Mouse (Mus musculus) liver, embryonic 11.5 days (tissue): ENCODE results near the gene Golga5. TPM values are rescaled to one million over a fixed set of nuclear protein-coding genes. Genes with fewer than 3 reads are reported as not detected.

Source experiments
- ATAC-seq: fragments of 200-750 bp; cut with Nextera tagmentation; replicated peaks from 2 replicates; pipeline ENCODE4 v1.8.0; 2017; ENCODE audit warnings: moderate number of reproducible peaks, mild to moderate bottlenecking, moderate TSS enrichment, moderate library complexity; ENCODE audit not compliant: low FRiP score
- DNase-seq: peaks from one replicate; pipeline ENCODE4 v3.0.0-alpha.2; 2017; ENCODE audit warnings: low spot score
- H3K27ac ChIP-seq: fragments of 300-500 bp; sonication (generic); 2 replicates; pipeline ENCODE4 v1.5.1; 2014; ENCODE audit warnings: mild to moderate bottlenecking, low read depth, low read length, control low read depth
- H3K27me3 ChIP-seq: fragments of 300-500 bp; sonication (generic); replicated peaks from 2 replicates; pipeline ENCODE4 v1.6.1; 2014; ENCODE audit warnings: low read length, mixed read lengths; ENCODE audit not compliant: control insufficient read depth, insufficient read depth
- H3K36me3 ChIP-seq: fragments of 300-500 bp; sonication (generic); 2 replicates; pipeline ENCODE4 v1.6.1; 2014; ENCODE audit warnings: mild to moderate bottlenecking, low read length, moderate library complexity, mixed read lengths; ENCODE audit not compliant: control insufficient read depth, insufficient read depth
- H3K4me1 ChIP-seq: fragments of 300-500 bp; sonication (generic); replicated peaks from 2 replicates; pipeline ENCODE4 v1.6.1; 2014; ENCODE audit warnings: low read length, mixed read lengths; ENCODE audit not compliant: control insufficient read depth, insufficient read depth
- H3K4me2 ChIP-seq: fragments of 300-500 bp; sonication (generic); 2 replicates; pipeline ENCODE4 v1.6.1; 2014; ENCODE audit warnings: mild to moderate bottlenecking, control low read depth, moderate library complexity
- H3K4me3 ChIP-seq: fragments of 300-500 bp; sonication (generic); 2 replicates; pipeline ENCODE4 v1.5.1; 2014; ENCODE audit warnings: low read depth, low read length, control low read depth
- H3K9ac ChIP-seq: fragments of 300-500 bp; sonication (generic); 2 replicates; pipeline ENCODE4 v1.6.1; 2014; ENCODE audit warnings: low read depth, low read length, control low read depth
- H3K9me3 ChIP-seq: fragments of 300-500 bp; sonication (generic); 2 replicates; pipeline ENCODE4 v1.6.1; 2016; ENCODE audit warnings: low read length, inconsistent platforms, mixed read lengths; ENCODE audit not compliant: control insufficient read depth
- WGBS: fragments of 180-500 bp; shearing (Covaris S2); extraction: QIAGEN DNeasy Blood & Tissue Kit; methylation state at CpG from one replicate; pipeline ENCODE4 v1.1.7; 2014; 5-methylcytosine and 5-hydroxymethylcytosine counted together
- polyA plus RNA-seq: library from polyadenylated mRNA; unstranded; fragments of >200 nt; fragmentation: Nextera tagmentation; extraction: Ambion mirVana; gene quantifications from 2 replicates; pipeline ENCODE4 v1.2.1, GENCODE M21; 2014

The Golga5 gene
- polyA plus RNA-seq, 1 experiment from 2014 or later: 27.5 TPM

DNA sequence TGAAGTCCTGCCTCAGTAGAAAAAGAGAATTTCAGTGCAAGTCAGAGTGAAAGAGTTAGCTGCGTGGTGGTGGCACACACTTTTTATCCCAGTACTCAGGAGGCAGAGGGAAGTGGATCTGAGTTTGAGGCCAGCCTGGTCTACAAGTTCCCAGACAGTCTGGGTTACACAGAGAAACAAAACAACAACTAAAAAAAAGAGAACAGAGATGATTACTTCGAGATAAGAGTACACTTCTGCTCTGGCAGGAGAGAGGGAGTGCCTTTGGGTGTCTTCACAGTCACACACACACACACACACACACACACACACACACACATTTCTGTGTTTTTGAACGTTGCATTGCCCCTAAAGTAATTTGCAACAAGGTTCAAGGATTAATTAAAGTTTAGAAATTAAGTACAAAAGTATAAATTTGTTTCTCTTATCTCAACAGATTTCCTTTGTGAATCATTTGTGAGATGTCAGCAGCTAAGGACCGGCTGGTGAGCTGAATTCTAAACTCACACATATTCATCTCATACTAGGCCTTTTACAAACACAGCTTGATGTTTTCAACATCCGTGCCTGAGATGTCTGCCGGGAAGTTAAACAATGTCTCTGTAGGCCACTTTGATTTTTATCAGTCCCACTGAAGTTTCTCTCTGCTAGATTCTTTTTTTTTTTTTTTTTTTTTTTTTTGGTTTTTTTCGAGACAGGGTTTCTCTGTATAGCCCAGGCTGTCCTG lies 12.3 kb upstream of the Golga5 start:
- Histone ChIP-seq H3K4me2 (no peak overlapping the region), H3K27me3 (no peaks in the 10 kb centered on the region), H3K27ac (no peak overlapping the region), H3K36me3 (no peaks in the 10 kb centered on the region), H3K4me1 (no peaks in the 10 kb centered on the region), H3K9ac (no peak overlapping the region), H3K9me3 (no peaks in the 10 kb centered on the region), H3K4me3 (no peak overlapping the region)
- 48% methylated on average over 7 of the region's 7 CpGs for WGBS
- ATAC-seq (no peak), DNase-seq (no peak)

DNA sequence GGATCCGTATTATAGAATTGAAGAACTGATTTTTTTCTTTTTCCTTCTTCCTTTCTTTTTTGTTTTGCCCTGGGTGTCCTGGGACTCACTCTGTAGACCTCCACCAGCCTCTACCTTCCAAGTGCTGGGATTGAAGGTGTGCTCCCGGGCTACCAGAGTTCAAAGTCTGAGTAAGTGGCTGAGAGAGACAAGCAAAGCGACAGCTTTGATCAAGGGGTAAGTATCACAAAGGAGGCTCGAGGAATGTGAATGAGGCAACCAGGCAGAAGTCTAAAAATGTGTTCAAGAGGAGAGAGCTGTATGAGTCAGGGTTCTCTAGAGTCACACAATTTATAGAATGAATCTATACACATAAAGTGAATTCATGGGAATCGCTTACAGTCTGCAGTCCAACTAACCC lies 8.9 kb upstream of the Golga5 start:
- Histone ChIP-seq H3K9me3 (no peaks in the 10 kb centered on the region), H3K9ac (no peak overlapping the region), H3K27ac (no peak overlapping the region), H3K36me3 (no peaks in the 10 kb centered on the region), H3K4me1 (no peaks in the 10 kb centered on the region), H3K4me3 (no peak overlapping the region), H3K27me3 (no peaks in the 10 kb centered on the region), H3K4me2 (no peak overlapping the region)
- ATAC-seq (no peak), DNase-seq (no peak)
- 73% methylated on average over 5 of the region's 5 CpGs for WGBS

DNA sequence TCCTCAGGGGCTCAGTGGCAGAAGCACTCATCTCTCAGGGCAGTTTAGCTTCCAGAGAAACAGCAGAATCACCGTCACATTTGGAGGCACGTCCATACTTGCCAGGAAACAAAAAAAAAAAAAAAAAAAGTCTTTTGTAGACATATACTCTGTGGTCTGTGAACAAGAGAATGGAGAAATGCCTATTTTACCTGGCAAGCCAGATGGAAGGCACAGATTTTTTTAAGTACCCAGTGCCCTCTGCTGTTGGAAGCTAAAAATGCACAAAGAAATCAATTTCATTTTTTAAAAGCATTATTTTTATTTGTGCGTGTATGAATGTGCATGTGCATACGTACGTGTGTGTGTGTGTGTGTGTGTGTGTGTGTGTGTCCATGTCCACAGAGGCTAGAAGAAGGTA lies 7.8 kb upstream of the Golga5 start:
- Histone ChIP-seq H3K9ac (no peak overlapping the region), H3K27me3 (no peaks in the 10 kb centered on the region), H3K9me3 (no peaks in the 10 kb centered on the region), H3K4me3 (no peak overlapping the region), H3K27ac (no peak overlapping the region), H3K4me1 (no peaks in the 10 kb centered on the region), H3K4me2 (no peak overlapping the region), H3K36me3 (no peaks in the 10 kb centered on the region)
- no peak for DNase-seq
- ATAC-seq: no peak
- 61% methylated on average over 5 of the region's 5 CpGs for WGBS

DNA sequence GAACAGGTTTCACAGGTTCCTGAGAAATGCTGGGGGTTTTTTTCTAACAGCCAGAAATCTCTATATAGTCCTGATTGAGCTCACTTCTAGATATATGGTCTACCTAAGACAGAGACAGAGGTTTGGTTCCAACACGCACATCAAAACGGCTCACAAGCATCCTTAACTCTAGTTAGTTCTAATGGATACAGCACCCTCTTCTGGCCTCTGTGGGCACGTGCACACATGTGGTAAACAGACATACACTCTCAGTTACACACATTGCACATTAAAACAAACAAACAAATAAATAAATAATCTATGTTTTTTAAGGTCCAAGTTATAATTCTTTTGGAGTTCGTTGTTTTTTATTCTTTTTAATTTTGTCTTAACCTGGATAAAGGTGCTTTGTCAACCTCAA lies 4.3 kb upstream of the Golga5 start:
- Histone ChIP-seq H3K9ac (no peak overlapping the region), H3K4me3 (no peak overlapping the region), H3K4me1 (no peaks in the 10 kb centered on the region), H3K27ac (no peak overlapping the region), H3K4me2 (no peak overlapping the region), H3K36me3 (no peaks in the 10 kb centered on the region), H3K27me3 (no peaks in the 10 kb centered on the region), H3K9me3 (no peaks in the 10 kb centered on the region)
- DNase-seq (no peak), ATAC-seq (no peak)
- 51% methylated on average over 4 of the region's 4 CpGs for WGBS

DNA sequence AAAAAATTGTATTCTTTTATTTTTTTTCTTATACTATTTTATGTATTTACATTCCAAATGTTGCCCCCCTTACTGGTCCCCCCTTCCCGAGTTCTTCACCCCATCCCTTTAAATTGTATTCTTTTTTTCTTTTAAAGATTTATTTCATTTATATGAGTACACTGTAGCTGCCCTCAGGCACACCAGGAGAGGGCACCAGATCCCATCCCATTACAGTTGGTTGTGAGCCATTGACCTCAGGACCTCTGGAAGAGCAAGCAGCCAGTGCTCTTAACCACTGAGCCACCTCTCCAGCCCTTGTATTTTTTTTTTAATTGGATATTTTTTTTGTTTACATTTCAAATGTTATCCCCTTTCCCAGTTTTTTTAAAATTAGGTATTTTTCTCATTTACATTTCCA lies 799 bp upstream of the Golga5 start:
- Histone ChIP-seq H3K4me3 (no peak overlapping the region), H3K4me1 (peaks cover 3% of the 10 kb centered on the region), H3K4me2 (no peak overlapping the region), H3K9me3 (no peaks in the 10 kb centered on the region), H3K27me3 (no peaks in the 10 kb centered on the region), H3K27ac (no peak overlapping the region), H3K36me3 (peaks cover 6% of the 10 kb centered on the region; the same call in 1 of the 2 replicates), H3K9ac (no peak overlapping the region)
- 84% methylated on average over 1 of the region's 1 CpGs for WGBS
- ATAC-seq (no peak), DNase-seq (no peak)

DNA sequence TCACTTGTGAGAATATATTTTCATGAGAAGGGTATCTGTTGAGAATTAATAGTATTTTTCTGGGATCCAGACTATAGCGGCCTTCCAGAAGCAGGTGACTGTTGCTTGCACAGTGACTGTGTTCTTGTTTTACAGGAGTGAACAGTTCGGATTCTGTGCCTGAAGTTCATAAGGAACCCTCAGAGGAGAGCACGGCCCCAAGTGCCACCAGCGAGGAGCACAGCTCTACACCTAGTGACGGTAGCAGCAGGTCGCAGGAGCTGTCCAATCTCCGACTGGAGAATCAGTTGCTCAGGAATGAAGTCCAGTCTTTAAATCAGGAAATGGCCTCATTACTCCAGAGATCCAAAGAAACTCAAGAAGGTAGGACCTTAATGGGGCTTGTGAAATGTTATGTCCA lies 5.5 kb downstream of the Golga5 start:
- H3K4me1 ChIP-seq: peaks cover 3% of the 10 kb centered on the region
- H3K9me3 ChIP-seq: no peaks in the 10 kb centered on the region
- WGBS: 93% methylated on average over 7 of the region's 7 CpGs
- no peaks in the 10 kb centered on the region for H3K27me3 ChIP-seq
- H3K36me3 ChIP-seq: peaks cover 14% of the 10 kb centered on the region; the same call in 1 of the 2 replicates
- H3K27ac ChIP-seq: no peak overlapping the region
- H3K4me2 ChIP-seq: no peak overlapping the region
- H3K9ac ChIP-seq: no peak overlapping the region
- H3K4me3 ChIP-seq: no peak overlapping the region
- DNase-seq (no peak), ATAC-seq (no peak)

DNA sequence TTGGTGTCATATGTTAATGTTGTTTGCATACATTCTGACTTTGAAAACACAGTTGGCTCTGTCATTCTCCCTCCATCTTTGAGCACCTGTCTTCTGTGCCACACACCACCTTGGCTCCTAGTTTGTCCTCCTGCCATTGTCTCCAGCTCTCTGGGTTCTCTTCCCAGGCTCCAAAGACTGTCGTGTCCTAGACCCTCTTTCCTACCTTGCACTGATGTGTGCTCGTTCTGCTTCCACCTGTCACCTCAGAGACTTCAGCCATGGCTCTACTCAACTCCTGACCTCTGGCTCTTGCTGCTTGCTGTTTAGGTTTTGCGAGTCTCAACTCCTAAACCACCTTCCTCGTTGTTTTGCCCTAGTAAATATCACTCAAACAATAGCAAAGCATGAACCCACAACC lies 11.5 kb downstream of the Golga5 start:
- Histone ChIP-seq H3K36me3 (peaks cover 11% of the 10 kb centered on the region), H3K4me2 (no peak overlapping the region), H3K4me1 (no peaks in the 10 kb centered on the region), H3K4me3 (no peak overlapping the region), H3K9me3 (no peaks in the 10 kb centered on the region), H3K9ac (no peak overlapping the region), H3K27ac (no peak overlapping the region), H3K27me3 (no peaks in the 10 kb centered on the region)
- DNase-seq: no peak
- ATAC-seq: no peak
- WGBS: 90% methylated on average over 4 of the region's 4 CpGs

DNA sequence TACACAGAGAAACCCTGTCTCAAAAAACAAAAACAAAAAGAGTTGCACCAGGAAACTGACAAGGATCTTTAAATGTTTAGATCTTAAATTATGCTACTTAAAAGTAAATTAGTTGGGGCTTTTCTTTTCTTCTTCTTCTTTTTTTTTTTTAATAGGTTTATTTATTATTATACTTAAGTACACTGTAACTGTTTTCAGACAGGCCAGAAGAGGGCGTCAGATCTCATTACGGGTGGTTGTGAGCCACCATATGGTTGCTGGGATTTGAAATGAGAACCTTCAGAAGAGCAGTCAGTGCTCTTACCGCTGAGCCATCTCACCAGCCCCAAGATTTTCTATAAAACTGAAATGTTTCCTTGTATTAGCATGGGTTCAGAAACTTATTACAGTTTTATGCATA lies 16.0 kb downstream of the Golga5 start:
- H3K27ac ChIP-seq: no peak overlapping the region
- no peak overlapping the region for H3K4me3 ChIP-seq
- no peak for DNase-seq
- no peak overlapping the region for H3K9ac ChIP-seq
- H3K27me3 ChIP-seq: no peaks in the 10 kb centered on the region
- no peaks in the 10 kb centered on the region for H3K4me1 ChIP-seq
- ATAC-seq: no peak
- no peak overlapping the region for H3K4me2 ChIP-seq
- H3K36me3 ChIP-seq: peaks cover 12% of the 10 kb centered on the region
- H3K9me3 ChIP-seq: no peaks in the 10 kb centered on the region
- 67% methylated on average over 3 of the region's 3 CpGs for WGBS

DNA sequence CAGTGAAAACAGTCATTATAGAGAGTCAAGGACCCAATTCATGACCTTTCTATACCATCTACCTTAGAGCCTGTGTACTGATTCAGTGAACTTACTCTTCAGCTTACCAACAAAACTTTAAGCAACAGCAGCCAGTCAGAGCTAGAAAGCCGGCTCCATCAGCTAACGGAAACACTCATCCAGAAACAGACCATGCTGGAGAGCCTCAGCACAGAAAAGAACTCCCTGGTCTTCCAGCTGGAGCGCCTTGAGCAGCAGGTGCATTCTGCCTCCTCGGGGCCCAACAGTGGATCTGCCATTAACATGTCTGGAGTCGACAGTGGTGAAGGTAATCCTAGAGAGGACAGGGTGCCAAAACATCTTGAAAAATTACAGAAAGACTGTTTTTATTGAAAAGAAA lies 23.0 kb downstream of the Golga5 start:
- peaks cover 8% of the 10 kb centered on the region for H3K36me3 ChIP-seq
- WGBS: 86% methylated on average over 5 of the region's 5 CpGs
- no peak for ATAC-seq
- no peak for DNase-seq
- H3K4me1 ChIP-seq: no peaks in the 10 kb centered on the region
- H3K27ac ChIP-seq: no peak overlapping the region
- no peak overlapping the region for H3K9ac ChIP-seq
- H3K4me3 ChIP-seq: no peak overlapping the region
- H3K9me3 ChIP-seq: no peaks in the 10 kb centered on the region
- no peaks in the 10 kb centered on the region for H3K27me3 ChIP-seq
- no peak overlapping the region for H3K4me2 ChIP-seq
